9 mouse cellular contexts compared by ENCODE assay signal in the genomic region with DNA sequence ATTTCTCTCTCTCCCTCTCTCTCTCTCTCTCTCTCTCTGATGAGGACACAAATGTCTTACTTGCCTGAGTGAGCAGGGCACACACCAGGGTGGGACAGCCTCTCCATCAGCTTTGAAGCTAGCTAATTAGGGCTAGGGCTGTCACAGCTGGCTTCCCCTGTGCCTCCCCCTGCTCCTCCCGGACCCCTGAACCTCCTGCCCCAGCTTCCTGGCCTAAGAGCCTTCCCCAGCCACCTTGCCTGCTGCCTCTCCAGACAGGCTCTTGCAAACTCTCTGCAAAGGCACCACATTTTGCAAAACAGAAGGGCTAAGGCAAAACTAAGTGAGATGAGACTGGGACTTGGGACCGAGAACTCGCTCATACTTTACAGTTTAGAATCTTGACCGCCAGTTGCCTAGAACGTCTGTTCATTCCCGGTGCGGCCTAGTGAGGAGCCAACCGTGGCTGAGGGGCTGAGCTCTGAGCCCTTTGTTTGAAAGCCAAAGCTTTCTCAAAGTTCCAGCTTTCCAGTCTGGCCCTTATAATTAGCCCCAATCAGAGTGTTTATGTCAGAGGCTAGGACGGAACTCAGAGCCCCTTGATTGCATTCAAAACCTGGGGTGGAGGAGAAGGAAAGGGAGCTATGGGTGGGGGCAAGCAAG. TPM values are rescaled to one million over a fixed set of nuclear protein-coding genes. Genes with fewer than 3 reads are reported as not detected.
DNase-seq lines count a peak whose midpoint lies in the region; ATAC-seq lines count a peak whose summit lies in the region.
"Had no signal": no experiment of that assay in that cellular context is flagged by ENCODE, and none has a peak within 500 bp of the region (broad histone marks: within the 10 kb centered on the region; RNA-seq: fewer than 3 reads in every experiment).

No protein-coding gene starts in this region.

- H3K36me3 ChIP-seq in forebrain, embryonic 13.5 days (ENCODE audit: poor library complexity, severe bottlenecking), result no peaks in the 10 kb centered on the region
- no peaks in the 10 kb centered on the region for H3K36me3 ChIP-seq in midbrain, embryonic 14.5 days (ENCODE audit: control insufficient read depth, insufficient read depth, low read length)

- no peaks in the 10 kb centered on the region for H3K27me3 ChIP-seq in forebrain, embryonic 13.5 days
- H3K27me3 ChIP-seq in midbrain, embryonic 14.5 days (ENCODE audit: control insufficient read depth, insufficient read depth, low read length), result peaks cover 2% of the 10 kb centered on the region; the same call in 1 of the 2 replicates

- 4% methylated on average over 9 of the region's 9 CpGs for WGBS in forebrain, embryonic 13.5 days
- WGBS in midbrain, embryonic 14.5 days, result 11% methylated on average over 9 of the region's 9 CpGs

- DNase-seq in heart, adult 11 months, result peak; percentile 66
- no peak for DNase-seq in heart, postnatal 14 days
- peak; percentile 40 to 57 for DNase-seq in kidney, postnatal 4 days
- DNase-seq in kidney, adult 18-20 months, result no peak
- peak; percentile 30 for DNase-seq in midbrain, embryonic 14.5 days
- no peak for DNase-seq in right cerebral cortex, postnatal 4 days
- no peak for DNase-seq in adrenal gland, postnatal 10 days
- DNase-seq: lung, postnatal 4 days had no signal

- peaks cover 50% of the 10 kb centered on the region for H3K4me1 ChIP-seq in forebrain, embryonic 13.5 days
- peaks cover 6% of the 10 kb centered on the region; the same call in 1 of the 2 replicates for H3K4me1 ChIP-seq in midbrain, embryonic 14.5 days (ENCODE audit: control insufficient read depth, insufficient read depth, low read length)

- no peaks in the 10 kb centered on the region for H3K9me3 ChIP-seq in forebrain, embryonic 13.5 days (replicated peaks)
- H3K9me3 ChIP-seq in midbrain, embryonic 14.5 days (ENCODE audit: control insufficient read depth, low read length), result no peaks in the 10 kb centered on the region

- no peak overlapping the region for H3K4me3 ChIP-seq in forebrain, embryonic 13.5 days
- no peak overlapping the region for H3K4me3 ChIP-seq in midbrain, embryonic 14.5 days (replicated peaks; ENCODE audit: low read depth, low read length)

- intact Hi-C loops in heart, postnatal 14 days (cut with DNase I), result no loop called here

- peak overlapping the region; percentile 36 for H3K4me2 ChIP-seq in forebrain, embryonic 13.5 days
- no peak overlapping the region for H3K4me2 ChIP-seq in midbrain, embryonic 14.5 days (ENCODE audit: low read length)

- no peak for ATAC-seq in forebrain, embryonic 13.5 days
- no peak for ATAC-seq in midbrain, embryonic 14.5 days (ENCODE audit: low FRiP score, low TSS enrichment)

- peak overlapping the region; percentile 73 for H3K27ac ChIP-seq in forebrain, embryonic 13.5 days
- no peak overlapping the region for H3K27ac ChIP-seq in midbrain, embryonic 14.5 days (replicated peaks; ENCODE audit: low read depth, low read length)

- H3K9ac ChIP-seq in forebrain, embryonic 13.5 days, result peak overlapping the region; percentile 47
- no peak overlapping the region for H3K9ac ChIP-seq in midbrain, embryonic 14.5 days (replicated peaks; ENCODE audit: low read length)

RNA-seq across cellular contexts. Expression of a gene that starts 6.6 kb away (rescaled TPM):
- total RNA-seq in heart, postnatal 14 days (2021), result 1 to 10 TPM; 5.6 to 7.3 TPM
- polyA plus RNA-seq in forebrain, embryonic 13.5 days (2015; fragmentation: Nextera tagmentation; extraction: Ambion mirVana), result 22.0 and 24.4 TPM in 2 replicates
- polyA plus RNA-seq in midbrain, embryonic 14.5 days (2014; fragmentation: Nextera tagmentation; extraction: Ambion mirVana), result 7.2 and 8.0 TPM in 2 replicates
- total RNA-seq in adrenal gland, postnatal 10 days (2021), result 1 to 10 TPM; 6.3 to 7.2 TPM

RNA-seq across cellular contexts. Expression of a gene that starts 31.5 kb away (rescaled TPM):
- total RNA-seq in heart, postnatal 14 days (2021), result 1 to 10 TPM in 1 of 2 experiments, under 1 TPM in 1; 0.69 to 1.8 TPM
- polyA plus RNA-seq in forebrain, embryonic 13.5 days (2015; fragmentation: Nextera tagmentation; extraction: Ambion mirVana), result 8.8 and 17.2 TPM in 2 replicates
- 2.3 and 4.2 TPM in 2 replicates for polyA plus RNA-seq in midbrain, embryonic 14.5 days (2014; fragmentation: Nextera tagmentation; extraction: Ambion mirVana)
- under 1 TPM; 0.51 to 0.64 TPM for total RNA-seq in adrenal gland, postnatal 10 days (2021)

RNA-seq across cellular contexts. Expression of a gene that starts 52.7 kb away (rescaled TPM):
- total RNA-seq in heart, postnatal 14 days (2021), result not detected
- 0.09 and 0.13 TPM in 2 replicates for polyA plus RNA-seq in forebrain, embryonic 13.5 days (2015; fragmentation: Nextera tagmentation; extraction: Ambion mirVana)
- 0.12 TPM in 1 of 2 replicates, not detected in the other for polyA plus RNA-seq in midbrain, embryonic 14.5 days (2014; fragmentation: Nextera tagmentation; extraction: Ambion mirVana)
- not detected for total RNA-seq in adrenal gland, postnatal 10 days (2021)

RNA-seq across cellular contexts. Expression of a gene that starts 54.6 kb away (rescaled TPM):
- 10 to 100 TPM; 24.7 to 25.7 TPM for total RNA-seq in heart, postnatal 14 days (2021)
- polyA plus RNA-seq in forebrain, embryonic 13.5 days (2015; fragmentation: Nextera tagmentation; extraction: Ambion mirVana), result 75.1 and 83.8 TPM in 2 replicates
- polyA plus RNA-seq in midbrain, embryonic 14.5 days (2014; fragmentation: Nextera tagmentation; extraction: Ambion mirVana), result 51.3 and 58.4 TPM in 2 replicates
- total RNA-seq in adrenal gland, postnatal 10 days (2021), result 10 to 100 TPM; 27.6 to 34.7 TPM

Comparison
In these comparisons a context has a peak if more than half of its experiments do, and no peak if none do; other contexts are left out.
1. DNase-seq: peak in heart, adult 11 months (single experiment), kidney, postnatal 4 days (2 of 2) and midbrain, embryonic 14.5 days (single experiment); none in heart, postnatal 14 days (0 of 2), kidney, adult 18-20 months (single experiment), right cerebral cortex, postnatal 4 days (single experiment) and adrenal gland, postnatal 10 days (single experiment).